Mouse (Mus musculus) v-Abl transformed pro-B cells (cell line): Measurements from ENCODE around the gene Ppp1r15b.

Experiments
- in situ Hi-C, 2 experiments: fragments of 400-800 bp; cut with MboI; formaldehyde crosslinking; loops; one replicate each; pipeline ENCODE4 v1.15.1; 2025; ENCODE audit not compliant: unreplicated experiment in 2 of 2

The Ppp1r15b gene

DNA sequence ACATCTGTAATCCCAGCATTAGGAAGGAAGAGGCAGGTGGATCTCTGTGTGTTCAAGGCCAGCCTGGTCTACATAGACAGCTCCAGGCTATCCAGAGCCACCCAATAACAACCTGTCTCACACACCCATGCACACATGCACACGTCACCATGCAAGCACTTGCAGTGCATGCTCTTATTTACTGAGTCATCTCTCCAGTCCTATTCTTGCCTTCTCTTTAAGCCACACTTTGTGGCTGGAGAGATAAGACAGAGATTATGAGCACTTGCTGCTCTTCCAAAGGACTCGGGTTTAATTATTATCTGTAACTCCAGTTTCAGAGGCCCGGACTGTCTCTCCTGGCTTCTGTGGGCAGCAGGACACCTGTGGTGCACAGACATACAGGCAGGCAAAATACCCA is 12.1 kb upstream of the Ppp1r15b start:
- in situ Hi-C loops: loop anchor here in 1 of 2 experiments (25.0 kb wide), 1 partner anchor 357 kb away; no protein-coding TSS in a partner anchor

DNA sequence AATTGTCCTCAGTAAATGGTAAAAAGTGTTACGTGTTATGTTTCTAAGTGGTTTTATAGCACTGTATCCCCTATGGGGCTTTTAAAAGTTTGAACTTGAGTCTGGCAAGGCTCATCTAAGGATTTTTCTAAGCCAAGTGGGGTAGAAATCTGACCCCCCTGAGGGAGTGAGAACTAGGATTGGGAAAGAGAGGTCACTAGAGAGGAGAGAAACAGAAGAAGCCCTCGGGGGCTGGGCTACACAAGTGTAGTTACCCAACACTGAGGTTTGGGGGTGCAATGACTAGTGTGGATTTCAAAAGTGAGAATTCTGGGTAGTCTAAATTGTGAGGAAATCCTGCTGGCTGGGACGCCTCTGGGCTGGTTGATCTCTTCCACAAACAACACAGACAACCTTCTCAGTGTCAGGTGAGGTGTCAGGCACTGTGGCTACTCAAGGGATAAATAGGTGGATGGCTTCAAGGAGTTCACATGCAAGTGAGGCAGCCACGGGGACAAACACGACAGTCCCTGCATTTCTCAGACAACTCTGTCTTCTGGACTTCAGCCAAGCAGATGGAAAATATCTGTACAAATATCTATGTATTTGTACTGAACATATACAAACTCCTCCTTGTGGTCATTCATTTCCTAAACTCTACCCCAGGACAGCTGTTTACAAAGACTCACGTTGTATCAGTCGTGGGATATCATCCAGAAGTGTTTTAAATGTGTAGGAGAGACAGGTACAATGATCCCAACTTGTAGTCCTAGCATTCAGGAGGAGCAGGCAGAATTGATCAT is 10.8 kb upstream of the Ppp1r15b start:
- in situ Hi-C loops: loop anchor here in 1 of 2 experiments (25.0 kb wide), 1 partner anchor 358 kb away; no protein-coding TSS in a partner anchor

DNA sequence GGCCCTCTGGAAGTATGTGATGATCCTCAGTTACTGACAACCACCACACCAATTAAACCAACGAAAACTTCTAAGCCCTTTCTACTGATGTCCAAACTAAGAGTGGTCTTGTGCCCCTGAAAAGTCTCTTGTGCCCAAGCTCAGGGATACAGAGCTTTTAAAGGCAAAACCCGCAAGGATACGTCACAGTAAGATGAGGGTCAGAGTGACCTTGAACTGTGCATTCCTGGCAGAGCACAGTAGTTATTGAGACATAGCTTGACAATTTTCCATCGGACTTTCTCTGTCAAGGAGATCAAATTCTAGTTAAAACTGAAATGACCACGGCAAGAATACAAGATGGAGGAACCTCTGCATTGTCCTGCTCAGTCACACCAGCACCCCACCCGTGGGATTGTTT is 9.7 kb upstream of the Ppp1r15b start:
- in situ Hi-C loops: loop anchor here in 1 of 2 experiments (25.0 kb wide), 1 partner anchor 359 kb away; no protein-coding TSS in a partner anchor

DNA sequence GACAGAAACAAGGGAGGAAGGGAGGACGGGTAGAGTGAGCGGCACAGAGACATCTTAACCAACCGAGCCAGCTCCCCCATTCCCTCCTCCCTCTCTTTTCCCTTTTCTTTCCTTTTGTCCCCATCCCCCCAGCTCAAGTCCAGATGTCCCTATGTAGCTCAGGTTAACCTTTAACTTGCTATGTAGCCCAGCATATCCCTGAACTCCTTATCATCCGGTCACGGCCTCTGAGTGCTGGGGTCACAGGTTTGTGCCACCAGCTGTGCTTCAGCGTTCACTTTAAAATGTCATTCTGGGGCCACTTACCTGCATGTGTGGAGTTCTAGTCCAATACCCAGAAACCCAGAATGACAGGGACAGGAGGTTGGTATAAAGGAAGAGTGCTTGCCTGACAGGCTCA is 6.8 kb upstream of the Ppp1r15b start:
- in situ Hi-C loops: loop anchor here in 1 of 2 experiments (25.0 kb wide), 1 partner anchor 362 kb away; no protein-coding TSS in a partner anchor

DNA sequence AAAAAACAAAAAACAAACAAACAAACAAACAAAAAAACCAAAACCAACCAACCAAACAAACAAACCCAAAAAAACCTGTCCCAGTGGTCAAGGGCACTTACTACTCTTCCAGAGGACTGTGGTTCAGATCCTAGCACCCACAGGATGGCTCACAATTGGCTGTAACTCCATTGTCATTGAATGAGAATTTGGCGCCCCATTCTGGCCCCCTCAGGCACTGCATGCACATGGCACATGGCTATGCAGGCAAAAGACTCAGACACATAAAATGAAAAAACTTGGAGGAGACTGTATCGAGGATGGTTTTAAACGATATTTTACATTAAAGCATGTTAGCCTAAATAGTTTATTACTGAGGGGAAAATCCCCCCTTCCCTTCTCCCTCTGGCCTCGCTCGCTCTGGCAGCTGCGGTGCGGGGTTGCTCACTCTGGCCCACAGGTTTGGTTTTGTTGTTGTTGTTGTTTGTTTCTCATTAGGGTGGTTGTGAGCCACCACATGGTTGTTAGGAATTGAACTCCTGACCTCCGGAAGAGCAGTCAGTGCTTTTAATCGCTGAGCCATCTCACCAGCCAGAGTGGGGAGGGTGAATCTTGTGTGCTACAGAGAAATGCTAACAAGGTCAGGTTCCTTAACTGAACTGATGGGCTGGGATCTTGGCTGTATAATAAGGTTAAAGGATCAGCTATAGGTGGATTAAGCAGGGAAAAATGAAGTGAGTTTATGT is 5.1 kb upstream of the Ppp1r15b start:
- in situ Hi-C loops: loop anchor here (5.0 to 25.0 kb wide), 2 partner anchors 39 to 936 kb away; no protein-coding TSS in a partner anchor

DNA sequence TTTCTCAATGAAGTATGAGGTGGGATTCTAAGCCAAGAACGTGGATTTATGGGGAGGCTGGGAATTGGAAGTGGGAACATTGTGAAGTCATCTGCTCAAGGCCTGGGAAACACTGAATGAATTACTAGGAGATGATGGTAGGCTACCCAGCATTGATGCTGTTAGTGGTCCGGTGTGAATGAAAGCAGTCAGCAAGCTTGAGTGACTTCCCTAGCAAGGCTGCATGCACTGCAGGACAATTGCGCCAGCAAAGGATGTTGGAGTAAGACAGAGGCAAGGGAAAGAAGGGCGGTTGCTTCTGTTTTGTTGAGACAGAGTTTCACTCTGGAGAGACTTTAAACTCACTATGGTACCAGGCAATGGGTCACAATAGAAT is 4.6 kb upstream of the Ppp1r15b start:
- in situ Hi-C loops: loop anchor here (5.0 to 25.0 kb wide), 2 partner anchors 39 to 936 kb away; no protein-coding TSS in a partner anchor

DNA sequence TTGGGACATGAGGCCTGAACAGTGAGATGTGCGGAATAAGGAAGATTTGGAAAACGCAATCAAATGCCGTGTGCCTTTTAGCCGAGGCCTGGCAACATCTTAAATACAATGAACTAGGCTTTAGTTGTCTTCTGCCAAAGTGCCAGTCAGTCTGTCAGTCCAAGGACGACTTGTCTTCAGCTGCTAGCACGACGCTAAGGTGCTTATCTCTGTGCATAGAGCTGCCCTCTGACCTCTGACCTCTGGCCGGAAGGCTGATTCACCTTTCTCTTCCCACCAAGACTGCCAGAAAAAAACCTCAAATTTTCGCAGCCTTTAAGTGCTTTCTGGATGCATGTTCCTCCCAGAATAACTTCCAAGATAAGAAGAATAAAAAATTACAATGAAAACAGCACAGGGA is 3.6 kb upstream of the Ppp1r15b start:
- in situ Hi-C loops: loop anchor here (5.0 to 25.0 kb wide), 2 partner anchors 40 to 935 kb away; no protein-coding TSS in a partner anchor

DNA sequence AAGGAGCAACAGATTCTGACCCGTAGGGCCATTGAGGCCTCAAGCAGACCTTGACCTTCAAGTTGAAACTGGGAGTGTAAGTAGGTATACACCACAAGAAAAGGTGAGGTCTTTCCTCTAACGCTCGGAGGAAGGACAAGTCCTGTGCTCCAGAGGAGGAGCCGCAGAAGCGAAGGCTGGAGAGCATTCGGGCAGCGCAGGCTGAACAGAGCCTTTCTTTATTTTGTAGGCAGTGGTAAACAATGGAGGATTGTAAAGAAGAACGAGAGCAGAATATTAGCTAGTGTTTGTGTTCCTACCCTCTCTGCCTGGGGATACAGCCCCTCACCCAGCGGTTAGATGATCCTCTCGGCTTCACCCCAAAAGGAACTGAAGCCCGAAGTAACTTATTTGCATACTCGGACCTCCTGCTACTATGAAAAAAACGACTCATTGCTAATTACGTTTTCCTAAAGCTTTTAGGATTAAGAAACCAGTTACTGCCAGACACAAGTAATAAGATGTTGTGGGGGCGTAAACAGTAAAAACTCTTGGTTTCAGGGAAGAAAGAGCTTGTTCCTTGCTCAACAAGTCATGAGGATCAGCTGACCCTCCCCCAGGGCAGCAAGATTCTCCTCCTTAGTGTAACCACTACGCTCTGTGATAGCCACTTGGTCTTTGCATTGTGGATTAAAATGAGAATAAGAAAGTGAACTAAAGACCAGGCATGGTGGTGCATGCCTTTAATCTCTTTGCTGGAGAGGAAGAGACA is 1.3 kb upstream of the Ppp1r15b start:
- in situ Hi-C loops: loop anchor here (5.0 to 25.0 kb wide), 4 partner anchors 42 to 935 kb away; no protein-coding TSS in a partner anchor

DNA sequence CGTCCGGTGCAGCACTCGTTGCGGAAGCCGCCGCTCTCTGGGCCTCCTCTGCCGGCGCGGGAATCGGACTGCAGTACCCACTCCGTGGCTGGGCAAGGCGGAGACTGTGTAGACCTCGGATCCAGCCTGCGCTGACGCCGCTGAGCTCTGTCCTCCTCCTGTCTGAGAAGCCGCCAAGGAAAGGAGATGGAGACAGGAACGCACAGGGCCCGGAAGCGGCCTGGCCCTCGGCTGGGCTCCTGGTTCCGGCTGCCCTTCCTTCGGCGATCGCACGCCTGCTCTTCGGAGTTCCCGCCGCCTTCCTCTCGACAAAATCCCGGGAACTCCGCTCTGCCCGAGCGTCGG is 590 bp downstream of the Ppp1r15b start:
- in situ Hi-C loops: loop anchor here (10.0 to 25.0 kb wide), 3 partner anchors 573 to 933 kb away; no protein-coding TSS in a partner anchor

DNA sequence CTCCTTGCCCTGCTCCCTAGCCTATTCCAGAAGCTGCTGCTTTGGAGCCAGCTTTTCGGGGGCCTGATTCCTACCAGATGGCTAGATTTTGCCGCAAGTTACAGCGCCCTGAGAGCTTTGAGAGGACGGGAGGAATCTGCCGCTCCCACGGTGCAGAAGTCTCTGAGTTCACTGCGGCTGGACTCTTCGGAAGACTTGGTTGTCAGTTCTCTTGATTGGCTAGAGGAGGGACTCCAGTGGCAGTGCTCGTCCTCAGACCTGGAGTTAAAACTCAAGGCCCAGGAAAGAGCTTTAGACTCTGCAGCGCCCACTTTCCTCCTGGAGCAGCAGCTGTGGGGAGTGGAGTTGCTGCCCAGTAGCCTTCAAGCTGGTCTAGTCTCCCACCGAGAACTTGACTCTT is 993 bp downstream of the Ppp1r15b start:
- in situ Hi-C loops: loop anchor here (10.0 to 25.0 kb wide), 3 partner anchors 573 to 933 kb away; no protein-coding TSS in a partner anchor

DNA sequence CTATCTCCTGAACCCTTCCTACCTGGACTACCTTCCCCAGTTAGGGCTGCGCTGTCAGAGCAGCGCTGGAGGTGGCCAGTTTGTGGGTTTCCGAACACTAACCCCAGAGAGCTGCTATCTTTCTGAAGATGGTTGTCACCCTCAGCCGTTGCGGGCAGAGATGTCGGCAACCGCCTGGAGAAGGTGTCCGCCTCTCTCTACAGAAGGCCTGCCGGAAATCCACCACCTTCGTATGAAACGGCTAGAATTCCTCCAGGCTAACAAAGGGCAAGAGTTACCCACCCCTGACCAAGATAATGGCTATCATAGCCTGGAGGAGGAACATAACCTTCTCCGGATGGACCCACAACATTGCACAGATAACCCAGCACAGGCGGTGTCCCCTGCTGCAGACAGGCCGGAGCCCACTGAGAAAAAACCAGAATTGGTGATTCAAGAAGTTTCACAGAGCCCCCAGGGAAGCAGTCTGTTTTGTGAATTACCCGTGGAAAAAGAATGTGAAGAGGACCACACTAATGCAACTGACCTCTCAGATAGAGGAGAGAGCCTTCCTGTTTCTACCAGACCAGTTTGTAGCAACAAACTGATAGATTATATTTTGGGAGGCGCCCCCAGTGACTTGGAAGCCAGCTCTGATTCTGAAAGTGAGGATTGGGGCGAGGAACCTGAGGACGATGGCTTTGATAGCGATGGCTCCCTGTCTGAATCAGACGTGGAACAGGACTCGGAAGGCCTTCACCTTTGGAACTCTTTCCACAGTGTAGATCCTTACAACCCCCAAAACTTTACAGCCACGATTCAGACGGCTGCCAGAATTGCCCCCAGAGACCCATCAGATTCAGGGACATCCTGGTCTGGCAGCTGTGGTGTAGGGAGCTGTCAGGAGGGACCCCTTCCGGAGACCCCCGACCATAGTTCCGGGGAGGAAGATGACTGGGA is 1.7 kb downstream of the Ppp1r15b start:
- in situ Hi-C loops: loop anchor here (10.0 to 25.0 kb wide), 3 partner anchors 572 to 932 kb away; no protein-coding TSS in a partner anchor

DNA sequence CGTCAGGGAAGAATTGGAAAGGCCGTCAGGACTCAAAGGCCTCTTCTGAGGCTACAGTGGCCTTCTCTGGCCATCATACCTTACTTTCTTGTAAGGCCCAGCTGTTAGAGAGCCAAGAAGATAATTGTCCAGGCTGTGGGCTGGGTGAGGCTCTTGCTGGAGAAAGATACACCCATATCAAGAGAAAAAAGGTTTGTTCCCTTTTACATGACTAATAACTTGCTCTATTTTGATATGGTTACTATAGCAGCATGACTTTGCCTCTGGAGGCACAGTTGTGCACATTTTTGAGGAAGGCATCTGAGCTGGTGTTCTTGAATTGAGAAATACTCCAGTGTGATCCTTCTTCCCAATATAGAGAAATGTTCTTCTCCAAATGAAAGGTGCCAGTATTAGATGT is 2.5 kb downstream of the Ppp1r15b start:
- in situ Hi-C loops: loop anchor here (10.0 to 25.0 kb wide), 3 partner anchors 571 to 931 kb away; no protein-coding TSS in a partner anchor

DNA sequence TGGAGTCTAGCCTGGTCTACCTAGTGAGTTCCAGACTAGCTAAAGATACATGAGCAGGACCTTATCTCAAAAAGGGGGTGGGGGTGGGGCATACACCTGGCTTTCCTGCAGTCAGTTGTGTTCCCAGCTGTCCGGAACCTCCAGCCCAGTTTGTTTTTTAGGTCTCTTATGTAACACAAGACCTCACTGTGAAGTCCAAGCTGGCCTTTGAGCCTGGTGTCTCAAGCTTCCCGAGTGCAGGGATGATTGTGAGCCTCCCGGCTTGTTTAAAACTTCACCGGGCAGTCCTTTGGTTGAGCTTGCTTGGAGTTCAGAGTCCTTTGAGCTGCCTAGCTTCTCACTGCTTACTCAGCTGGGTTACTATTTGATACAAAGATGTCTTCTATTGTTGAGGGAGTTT is 3.1 kb downstream of the Ppp1r15b start:
- in situ Hi-C loops: loop anchor here (10.0 to 25.0 kb wide), 3 partner anchors 571 to 931 kb away; no protein-coding TSS in a partner anchor

DNA sequence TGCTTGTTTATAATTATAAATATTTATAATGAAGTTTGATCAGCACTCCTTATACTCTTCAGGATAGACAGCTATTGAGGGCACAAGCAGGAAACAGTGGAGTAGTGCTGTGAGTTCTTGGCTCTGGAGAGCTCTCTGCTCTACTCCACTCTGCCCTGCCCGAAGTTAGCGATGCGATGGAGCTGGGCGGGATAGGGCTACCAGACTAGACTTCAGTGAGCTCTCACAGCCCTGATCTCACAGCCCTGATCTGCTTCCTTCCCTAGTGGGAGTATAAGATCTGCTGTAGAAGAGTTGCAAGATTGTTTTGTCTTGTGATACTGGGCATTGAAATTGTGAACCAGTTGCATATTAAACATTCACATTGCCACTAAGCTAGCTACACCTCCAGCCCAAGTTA is 3.9 kb downstream of the Ppp1r15b start:
- in situ Hi-C loops: loop anchor here (5.0 to 25.0 kb wide), 4 partner anchors 98 to 930 kb away; no protein-coding TSS in a partner anchor

DNA sequence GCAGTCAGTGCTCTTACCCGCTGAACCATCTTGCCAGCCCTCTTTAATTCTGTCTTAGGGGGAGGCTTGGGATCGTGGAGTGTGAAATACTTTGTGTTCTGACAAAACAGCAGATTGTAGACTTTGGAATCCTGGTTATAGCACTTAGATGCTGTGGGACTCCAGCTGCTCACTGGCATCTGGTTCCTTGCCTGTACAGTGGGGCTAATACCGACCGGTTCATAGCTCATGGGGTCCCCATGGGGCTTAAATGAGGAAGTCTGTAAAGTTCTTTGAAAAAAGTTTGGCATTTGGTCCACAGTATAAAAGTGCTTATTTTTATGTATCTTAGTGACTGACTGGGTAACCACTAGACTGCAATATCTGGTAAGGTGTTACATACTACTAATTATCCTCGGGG is 4.9 kb downstream of the Ppp1r15b start:
- in situ Hi-C loops: loop anchor here (5.0 to 25.0 kb wide), 4 partner anchors 99 to 929 kb away; no protein-coding TSS in a partner anchor

DNA sequence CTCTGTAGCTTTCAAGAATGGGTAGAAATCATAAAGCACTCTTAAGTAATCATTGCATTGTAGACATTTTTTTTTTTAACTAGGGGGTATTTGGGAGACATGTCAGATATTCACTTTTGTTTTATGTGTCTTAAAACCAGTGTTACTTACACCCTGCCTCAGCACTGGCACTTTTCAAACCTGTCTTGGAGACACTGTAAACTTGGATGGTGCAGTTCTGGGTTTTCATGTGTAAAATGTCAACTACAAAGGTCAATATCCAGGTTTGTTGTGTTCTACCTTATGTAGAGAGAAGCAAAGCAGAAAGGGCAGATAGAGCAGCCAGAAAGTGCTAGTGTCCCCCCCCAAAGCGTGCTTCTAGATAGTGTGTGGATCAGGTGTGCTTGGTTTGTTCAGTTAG is 7.5 kb downstream of the Ppp1r15b start:
- in situ Hi-C loops: loop anchor here (5.0 to 25.0 kb wide), 4 partner anchors 101 to 926 kb away; no protein-coding TSS in a partner anchor

DNA sequence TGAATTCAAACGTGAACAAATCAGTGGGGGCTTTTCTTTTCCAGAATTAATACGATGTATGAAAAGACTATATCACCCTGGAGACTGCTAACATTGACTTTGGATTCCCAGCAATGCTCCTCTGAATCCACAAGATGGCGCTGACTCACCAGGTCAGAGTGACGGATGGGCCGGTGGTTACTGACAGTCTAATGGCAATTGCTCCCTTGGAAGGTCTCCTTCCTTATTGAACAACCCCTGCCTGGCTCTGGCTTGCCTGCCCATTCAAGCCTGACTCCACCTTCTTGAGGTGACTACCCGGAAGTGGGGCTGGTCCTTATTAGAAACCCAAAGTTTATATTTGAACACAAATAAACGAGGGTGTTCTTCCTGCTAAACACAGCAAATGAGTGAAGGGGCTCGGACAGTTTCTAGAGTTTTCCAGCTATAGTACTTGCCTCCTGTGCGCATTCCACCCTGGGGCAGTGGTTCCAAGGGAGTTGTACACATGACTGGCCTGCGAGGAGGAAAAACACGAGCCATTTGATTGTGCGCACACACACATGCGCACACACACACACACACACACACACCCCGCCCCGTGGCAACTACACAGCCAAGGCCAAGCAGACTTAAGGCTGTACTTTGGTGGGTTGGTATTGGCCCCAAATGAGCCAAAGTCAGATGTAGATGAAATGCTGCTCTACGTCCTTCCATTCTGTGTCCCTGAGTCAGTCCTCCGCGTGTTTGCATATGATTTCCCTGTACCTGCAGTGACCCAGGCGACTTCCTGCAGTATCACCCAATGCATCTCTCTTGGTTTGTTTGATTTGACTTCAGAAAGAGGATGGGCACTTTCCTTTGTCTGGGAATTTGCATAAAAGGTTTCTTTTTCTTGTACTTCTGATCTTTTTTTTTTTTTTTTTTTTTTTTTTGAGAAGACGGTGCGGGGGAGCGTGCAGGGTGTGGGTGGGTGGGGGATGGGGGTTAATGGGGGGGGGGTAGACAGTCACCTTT is 15.4 kb downstream of the Ppp1r15b start:
- in situ Hi-C loops: loop anchor here (10.0 to 25.0 kb wide), 2 partner anchors 458 to 916 kb away; no protein-coding TSS in a partner anchor

DNA sequence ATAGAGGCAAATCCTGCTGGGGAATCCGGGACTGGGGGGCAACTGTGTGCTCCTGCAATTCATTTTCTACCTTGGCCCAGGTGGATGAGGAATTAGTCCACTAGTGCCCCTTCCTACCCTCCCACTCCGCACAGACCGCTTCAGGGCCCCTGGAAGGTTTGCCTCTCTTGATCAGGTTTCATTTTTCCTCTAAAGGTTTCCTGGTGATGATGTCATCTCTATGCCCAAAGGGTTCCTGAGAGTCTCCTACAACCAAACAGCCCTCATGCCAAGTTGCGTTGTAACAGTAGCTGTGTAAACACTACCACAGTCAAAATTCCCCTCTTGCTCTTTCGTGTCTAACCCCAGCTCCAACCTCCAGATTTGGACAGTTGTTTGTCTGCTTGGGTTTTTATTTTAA is 16.4 kb downstream of the Ppp1r15b start:
- in situ Hi-C loops: loop anchor here (10.0 to 25.0 kb wide), 2 partner anchors 457 to 915 kb away; no protein-coding TSS in a partner anchor
